Mouse (Mus musculus): ENCODE data around the gene Sucla2. TPM values are rescaled to one million over a fixed set of nuclear protein-coding genes. Genes with fewer than 3 reads are reported as not detected.

Gene Sucla2
- polyA plus RNA-seq, 1 experiment from 2014 or later, result 139 TPM

GRCm38 (mm10) chr14:73620880-73621279 lies 95.8 kb downstream of the Sucla2 start:
- H3K36me3 ChIP-seq (ENCODE audit: control insufficient read depth, insufficient read depth, low read length), result no peaks in the 10 kb centered on the region
- no peak overlapping the region for H3K4me3 ChIP-seq (ENCODE audit: low read depth, low read length)
- no peak overlapping the region for H3K9ac ChIP-seq (replicated peaks; ENCODE audit: low read depth, low read length)
- no peaks in the 10 kb centered on the region for H3K9me3 ChIP-seq (ENCODE audit: control insufficient read depth, low read length)
- WGBS, result 85% methylated on average over 3 of the region's 3 CpGs
- no peak overlapping the region for H3K4me2 ChIP-seq (ENCODE audit: low read depth, low read length)
- no peak for ATAC-seq (ENCODE audit: low read depth)
- H3K27ac ChIP-seq (ENCODE audit: low read depth, low read length), result no peak overlapping the region
- H3K27me3 ChIP-seq (ENCODE audit: control insufficient read depth, insufficient read depth, low read length), result no peaks in the 10 kb centered on the region
- H3K4me1 ChIP-seq (ENCODE audit: control insufficient read depth, insufficient read depth, low read length), result no peaks in the 10 kb centered on the region

- Histone ChIP-seq H3K36me3 (ENCODE audit: control insufficient read depth, insufficient read depth, low read length) (no peaks in the 10 kb centered on the region), H3K4me2 (ENCODE audit: low read depth, low read length) (no peak overlapping the region), H3K9me3 (ENCODE audit: control insufficient read depth, low read length) (no peaks in the 10 kb centered on the region), H3K9ac (replicated peaks; ENCODE audit: low read depth, low read length) (no peak overlapping the region), H3K27ac (ENCODE audit: low read depth, low read length) (no peak overlapping the region), H3K4me1 (ENCODE audit: control insufficient read depth, insufficient read depth, low read length) (no peaks in the 10 kb centered on the region), H3K4me3 (ENCODE audit: low read depth, low read length) (no peak overlapping the region), H3K27me3 (ENCODE audit: control insufficient read depth, insufficient read depth, low read length) (no peaks in the 10 kb centered on the region)
- ATAC-seq (ENCODE audit: low read depth), result no peak
- 95% methylated on average over 1 of the region's 1 CpGs for WGBS
Measured at GRCm38 (mm10) chr14:73622988-73623387, 97.9 kb downstream of the Sucla2 start.

GRCm38 (mm10) chr14:73625469-73625868 lies 100.3 kb downstream of the Sucla2 start:
- H3K9me3 ChIP-seq (ENCODE audit: control insufficient read depth, low read length), result no peaks in the 10 kb centered on the region
- WGBS, result 78% methylated on average over 3 of the region's 3 CpGs
- no peak overlapping the region for H3K4me2 ChIP-seq (ENCODE audit: low read depth, low read length)
- no peaks in the 10 kb centered on the region for H3K36me3 ChIP-seq (ENCODE audit: control insufficient read depth, insufficient read depth, low read length)
- no peak overlapping the region for H3K4me3 ChIP-seq (ENCODE audit: low read depth, low read length)
- no peak for ATAC-seq (ENCODE audit: low read depth)
- H3K27ac ChIP-seq (ENCODE audit: low read depth, low read length), result no peak overlapping the region
- H3K4me1 ChIP-seq (ENCODE audit: control insufficient read depth, insufficient read depth, low read length), result no peaks in the 10 kb centered on the region
- no peak overlapping the region for H3K9ac ChIP-seq (replicated peaks; ENCODE audit: low read depth, low read length)
- no peaks in the 10 kb centered on the region for H3K27me3 ChIP-seq (ENCODE audit: control insufficient read depth, insufficient read depth, low read length)

- no peak overlapping the region for H3K4me3 ChIP-seq (ENCODE audit: low read depth, low read length)
- no peak overlapping the region for H3K27ac ChIP-seq (ENCODE audit: low read depth, low read length)
- no peaks in the 10 kb centered on the region for H3K9me3 ChIP-seq (ENCODE audit: control insufficient read depth, low read length)
- H3K9ac ChIP-seq (replicated peaks; ENCODE audit: low read depth, low read length), result no peak overlapping the region
- H3K4me2 ChIP-seq (ENCODE audit: low read depth, low read length), result no peak overlapping the region
- no peaks in the 10 kb centered on the region for H3K4me1 ChIP-seq (ENCODE audit: control insufficient read depth, insufficient read depth, low read length)
- H3K36me3 ChIP-seq (ENCODE audit: control insufficient read depth, insufficient read depth, low read length), result no peaks in the 10 kb centered on the region
- no peaks in the 10 kb centered on the region for H3K27me3 ChIP-seq (ENCODE audit: control insufficient read depth, insufficient read depth, low read length)
- WGBS, result 93% methylated on average over 4 of the region's 4 CpGs
- no peak for ATAC-seq (ENCODE audit: low read depth)
Measured at GRCm38 (mm10) chr14:73631511-73631910, 106.4 kb downstream of the Sucla2 start.

GRCm38 (mm10) chr14:73632648-73633263 lies 107.6 kb downstream of the Sucla2 start:
- no peaks in the 10 kb centered on the region for H3K4me1 ChIP-seq (ENCODE audit: control insufficient read depth, insufficient read depth, low read length)
- no peak overlapping the region for H3K4me2 ChIP-seq (ENCODE audit: low read depth, low read length)
- H3K9ac ChIP-seq (replicated peaks; ENCODE audit: low read depth, low read length), result no peak overlapping the region
- 48% methylated on average over 9 of the region's 9 CpGs for WGBS
- ATAC-seq (ENCODE audit: low read depth), result no peak; the same call in 1 of the 2 replicates
- no peak overlapping the region for H3K4me3 ChIP-seq (ENCODE audit: low read depth, low read length)
- H3K27ac ChIP-seq (ENCODE audit: low read depth, low read length), result no peak overlapping the region
- no peaks in the 10 kb centered on the region for H3K9me3 ChIP-seq (ENCODE audit: control insufficient read depth, low read length)
- no peaks in the 10 kb centered on the region for H3K27me3 ChIP-seq (ENCODE audit: control insufficient read depth, insufficient read depth, low read length)
- H3K36me3 ChIP-seq (ENCODE audit: control insufficient read depth, insufficient read depth, low read length), result no peaks in the 10 kb centered on the region

- Histone ChIP-seq H3K36me3 (ENCODE audit: control insufficient read depth, insufficient read depth, low read length) (no peaks in the 10 kb centered on the region), H3K9ac (replicated peaks; ENCODE audit: low read depth, low read length) (no peak overlapping the region), H3K9me3 (ENCODE audit: control insufficient read depth, low read length) (no peaks in the 10 kb centered on the region), H3K4me1 (ENCODE audit: control insufficient read depth, insufficient read depth, low read length) (no peaks in the 10 kb centered on the region), H3K4me3 (ENCODE audit: low read depth, low read length) (no peak overlapping the region), H3K4me2 (ENCODE audit: low read depth, low read length) (no peak overlapping the region), H3K27me3 (ENCODE audit: control insufficient read depth, insufficient read depth, low read length) (no peaks in the 10 kb centered on the region), H3K27ac (ENCODE audit: low read depth, low read length) (no peak overlapping the region)
- WGBS, result 95% methylated on average over 3 of the region's 3 CpGs
- no peak for ATAC-seq (ENCODE audit: low read depth)
Measured at GRCm38 (mm10) chr14:73634356-73634755, 109.2 kb downstream of the Sucla2 start.

GRCm38 (mm10) chr14:73637460-73637859 lies 112.3 kb downstream of the Sucla2 start:
- Histone ChIP-seq H3K4me3 (ENCODE audit: low read depth, low read length) (no peak overlapping the region), H3K9ac (replicated peaks; ENCODE audit: low read depth, low read length) (no peak overlapping the region), H3K4me1 (ENCODE audit: control insufficient read depth, insufficient read depth, low read length) (no peaks in the 10 kb centered on the region), H3K27ac (ENCODE audit: low read depth, low read length) (no peak overlapping the region), H3K4me2 (ENCODE audit: low read depth, low read length) (no peak overlapping the region), H3K27me3 (ENCODE audit: control insufficient read depth, insufficient read depth, low read length) (no peaks in the 10 kb centered on the region), H3K9me3 (ENCODE audit: control insufficient read depth, low read length) (no peaks in the 10 kb centered on the region), H3K36me3 (ENCODE audit: control insufficient read depth, insufficient read depth, low read length) (no peaks in the 10 kb centered on the region)
- no peak for ATAC-seq (ENCODE audit: low read depth)

Other genes starting within 250 kb of the Sucla2 start
- 33.8 and 38.5 TPM in 2 replicates for gene Rb1, start 199.5 kb upstream of the Sucla2 start, polyA plus RNA-seq (2014; fragmentation: Nextera tagmentation; extraction: Ambion mirVana)
- gene Itm2b, start 140.0 kb upstream of the Sucla2 start, polyA plus RNA-seq (2014; fragmentation: Nextera tagmentation; extraction: Ambion mirVana), result 720 and 814 TPM in 2 replicates
- 79.1 and 80.7 TPM in 2 replicates for gene Med4, start 15.3 kb upstream of the Sucla2 start, polyA plus RNA-seq (2014; fragmentation: Nextera tagmentation; extraction: Ambion mirVana)
- 10.5 and 14.6 TPM in 2 replicates for gene Nudt15, start 22.9 kb downstream of the Sucla2 start, polyA plus RNA-seq (2014; fragmentation: Nextera tagmentation; extraction: Ambion mirVana)
- gene Gm21750, start 135.9 kb downstream of the Sucla2 start, polyA plus RNA-seq (2014; fragmentation: Nextera tagmentation; extraction: Ambion mirVana), result not detected in 2 replicates